Mouse (Mus musculus) liver, embryonic 14.5 days (tissue): ENCODE data around the gene Cct3.

Source experiments
- CTCF ChIP-seq: IDR thresholded peaks from 2 replicates; pipeline ENCODE4 v1.5.1; 2016; ENCODE audit warnings: antibody characterized with exemption, low read depth, control low read depth
- EP300 ChIP-seq: IDR thresholded peaks from 2 replicates; pipeline ENCODE4 v1.6.1; 2016; ENCODE audit warnings: antibody characterized with exemption, low read depth

DNA sequence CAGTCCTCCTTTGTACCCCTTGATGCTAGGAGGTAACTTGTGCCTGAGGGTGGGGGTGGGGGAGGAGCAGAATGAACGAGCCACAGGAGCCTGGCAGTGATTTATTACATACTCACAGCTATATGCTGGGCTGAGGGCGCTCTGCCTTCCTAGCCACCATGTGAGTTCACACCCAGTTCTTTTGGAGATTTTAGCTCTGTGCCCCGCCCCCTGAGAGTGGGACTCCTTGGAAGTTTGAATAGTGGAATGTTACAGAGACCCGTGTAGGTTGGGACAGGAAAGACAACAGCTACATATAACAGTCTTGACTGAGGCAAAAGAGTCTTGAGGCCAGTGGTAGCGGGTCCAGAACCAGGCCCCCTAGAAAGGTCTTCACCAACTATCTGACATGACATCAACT, 32.0 kb downstream of the Cct3 start:
- TF ChIP-seq CTCF (no peak), EP300 (no peak)
